Mouse (Mus musculus) C2C12 (cell line): ENCODE results near the gene Por. TPM values are rescaled to one million over a fixed set of nuclear protein-coding genes. Genes with fewer than 3 reads are reported as not detected.

Experiments
- H3K27me3 ChIP-seq: one replicate; pipeline ENCODE4 v1.6.1; 2011; ENCODE audit not compliant: control insufficient read depth, insufficient read depth, insufficient read length
- H3K36me3 ChIP-seq: one replicate; pipeline ENCODE4 v1.6.1; 2011; ENCODE audit not compliant: control insufficient read depth, insufficient read depth
- H3K4me3 ChIP-seq: one replicate; pipeline ENCODE4 v1.5.1; 2011; ENCODE audit warnings: mild to moderate bottlenecking, control low read depth; ENCODE audit not compliant: poor library complexity, insufficient read depth, severe bottlenecking
- H3K79me2 ChIP-seq: one replicate; pipeline ENCODE4 v1.6.1; 2011; ENCODE audit not compliant: control insufficient read depth, insufficient read depth
- H3K79me3 ChIP-seq: one replicate; pipeline ENCODE4 v1.6.1; 2011; ENCODE audit warnings: low read depth, control low read depth
- H3ac ChIP-seq: one replicate; pipeline ENCODE3; 2011; ENCODE audit warnings: low read depth; ENCODE audit not compliant: control insufficient read depth, insufficient read length
- CEBPB ChIP-seq: IDR thresholded peaks from one replicate; pipeline ENCODE4 v1.6.1; 2011; ENCODE audit warnings: low read depth, mild to moderate bottlenecking, control low read depth, moderate library complexity
- CTCF ChIP-seq: IDR thresholded peaks from one replicate; pipeline ENCODE4 v1.5.1; 2011; ENCODE audit not compliant: control insufficient read depth, insufficient read depth, insufficient read length
- FOSL1 ChIP-seq: IDR thresholded peaks from one replicate; pipeline ENCODE4 v1.8.0; 2011; ENCODE audit warnings: mild to moderate bottlenecking, low read length; ENCODE audit not compliant: poor library complexity, insufficient read depth, severe bottlenecking
- MAX ChIP-seq: IDR thresholded peaks from one replicate; pipeline ENCODE4 v1.6.1; 2011; ENCODE audit warnings: mild to moderate bottlenecking, control low read depth
- MYOD1 ChIP-seq: IDR thresholded peaks from one replicate; pipeline ENCODE4 v1.6.1; 2011; ENCODE audit warnings: low read depth; ENCODE audit not compliant: control insufficient read depth, insufficient read length
- MYOG ChIP-seq: IDR thresholded peaks from one replicate; pipeline ENCODE4 v1.6.1; 2011; ENCODE audit not compliant: control insufficient read depth, insufficient read length; ENCODE audit errors: extremely low read depth
- USF1 ChIP-seq: IDR thresholded peaks from one replicate; pipeline ENCODE4 v1.6.1; 2011; ENCODE audit warnings: low read depth, mild to moderate bottlenecking, control low read depth, moderate library complexity
- polyA plus RNA-seq: library from polyadenylated mRNA; unstranded; fragments of >200 nt; fragmentation: generic; extraction: Trizol; gene quantifications from one replicate; pipeline ENCODE4 v1.2.1, GENCODE M21; 2012; ENCODE audit warnings: missing spikeins

The Por gene
- polyA plus RNA-seq, 1 experiment = 106 TPM

- no peaks in the 10 kb centered on the region for H3K79me3 ChIP-seq
- no peaks in the 10 kb centered on the region for H3K79me2 ChIP-seq
- H3ac ChIP-seq = no peak overlapping the region
- no peaks in the 10 kb centered on the region for H3K27me3 ChIP-seq
- peaks cover 60% of the 10 kb centered on the region for H3K36me3 ChIP-seq
- TF ChIP-seq FOSL1 = no peak
- no peak for TF ChIP-seq CEBPB
- TF ChIP-seq CTCF = no peak
- TF ChIP-seq MYOD1 = no peak
- TF ChIP-seq MAX = no peak
- no peak for TF ChIP-seq USF1
- no peak for TF ChIP-seq MYOG
- no peak overlapping the region for H3K4me3 ChIP-seq
These were observed 64.3 kb downstream of the Por start for GRCm38 (mm10) chr5:135734057-135734680.

- Histone ChIP-seq H3K36me3 (peaks cover 53% of the 10 kb centered on the region), H3K79me3 (no peaks in the 10 kb centered on the region), H3K4me3 (no peak overlapping the region), H3ac (no peak overlapping the region), H3K27me3 (no peaks in the 10 kb centered on the region), H3K79me2 (no peaks in the 10 kb centered on the region)
- TF ChIP-seq FOSL1 (no peak), USF1 (no peak), CTCF (no peak)
These were observed 65.9 kb downstream of the Por start for GRCm38 (mm10) chr5:135735741-135736140.

- H3K27me3 ChIP-seq = no peaks in the 10 kb centered on the region
- H3K4me3 ChIP-seq = no peak overlapping the region
- peaks cover 53% of the 10 kb centered on the region for H3K36me3 ChIP-seq
- TF ChIP-seq CTCF (no peak), CEBPB (no peak), MYOG (no peak), USF1 (no peak), MYOD1 (no peak), FOSL1 (no peak), MAX (no peak)
- H3K79me3 ChIP-seq = no peaks in the 10 kb centered on the region
- H3K79me2 ChIP-seq = no peaks in the 10 kb centered on the region
- no peak overlapping the region for H3ac ChIP-seq
These were observed 66.7 kb downstream of the Por start for GRCm38 (mm10) chr5:135736544-135736943.

- Histone ChIP-seq H3K27me3 (no peaks in the 10 kb centered on the region), H3K79me2 (peaks cover under 1% of the 10 kb centered on the region), H3ac (no peak overlapping the region), H3K36me3 (peaks cover 58% of the 10 kb centered on the region), H3K79me3 (no peaks in the 10 kb centered on the region), H3K4me3 (no peak overlapping the region)
- TF ChIP-seq MAX = no peak
- no peak for TF ChIP-seq FOSL1
- TF ChIP-seq CEBPB = no peak
- TF ChIP-seq CTCF = no peak
- TF ChIP-seq MYOD1 = no peak
- TF ChIP-seq MYOG = no peak
- TF ChIP-seq USF1 = no peak
These were observed 67.3 kb downstream of the Por start for GRCm38 (mm10) chr5:135737154-135737553.

GRCm38 (mm10) chr5:135738266-135738665, 68.4 kb downstream of the Por start:
- TF ChIP-seq CEBPB (no peak), MYOG (no peak), MAX (no peak), CTCF (no peak), USF1 (no peak), MYOD1 (no peak), FOSL1 (no peak)

GRCm38 (mm10) chr5:135742156-135742555, 72.3 kb downstream of the Por start:
- Histone ChIP-seq H3K79me2 (peaks cover 11% of the 10 kb centered on the region), H3K36me3 (peaks cover 27% of the 10 kb centered on the region), H3K79me3 (peaks cover 2% of the 10 kb centered on the region), H3ac (no peak overlapping the region), H3K27me3 (no peaks in the 10 kb centered on the region), H3K4me3 (no peak overlapping the region)
- no peak for TF ChIP-seq CTCF
- no peak for TF ChIP-seq MYOG
- TF ChIP-seq MAX = no peak
- no peak for TF ChIP-seq CEBPB
- no peak for TF ChIP-seq USF1
- TF ChIP-seq MYOD1 = no peak
- TF ChIP-seq FOSL1 = no peak

More at GRCm38 (mm10) chr5:135738266-135738665, 68.4 kb downstream of the Por start:
- peaks cover 52% of the 10 kb centered on the region for H3K36me3 ChIP-seq
- no peaks in the 10 kb centered on the region for H3K27me3 ChIP-seq
- H3K79me2 ChIP-seq = peaks cover 11% of the 10 kb centered on the region
- H3K79me3 ChIP-seq = peaks cover 2% of the 10 kb centered on the region
- no peak overlapping the region for H3ac ChIP-seq
- no peak overlapping the region for H3K4me3 ChIP-seq
